Mouse (Mus musculus) spleen, postnatal 10 days (tissue): Measurements from ENCODE around the gene Ggta1.

Experiments
- DNase-seq, 2 experiments: peaks; one replicate each; pipeline ENCODE4 v3.0.0; 2021 to 2022; ENCODE audit warnings: low spot score in 2 of 2

Gene Ggta1

DNA sequence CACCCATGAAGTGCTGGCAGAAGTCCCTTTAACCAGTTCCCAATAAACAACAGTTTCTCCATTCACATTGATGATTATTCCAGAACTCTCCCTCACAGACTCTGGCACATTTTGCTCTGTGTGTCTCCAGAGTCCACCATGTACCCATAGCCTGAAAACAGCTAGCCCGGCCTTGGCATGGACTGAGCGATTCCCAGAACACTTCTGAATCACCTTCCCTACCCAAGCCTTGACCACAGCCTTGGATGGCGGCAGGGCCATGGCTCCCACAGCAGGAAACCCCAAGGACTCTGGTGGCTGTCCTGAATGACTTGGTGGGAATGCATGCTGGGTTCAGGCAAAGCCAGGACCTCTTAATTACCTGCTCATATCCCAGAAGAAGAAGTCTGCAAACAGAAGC lies 22.6 kb downstream of the Ggta1 start:
- DNase-seq = no peak

DNA sequence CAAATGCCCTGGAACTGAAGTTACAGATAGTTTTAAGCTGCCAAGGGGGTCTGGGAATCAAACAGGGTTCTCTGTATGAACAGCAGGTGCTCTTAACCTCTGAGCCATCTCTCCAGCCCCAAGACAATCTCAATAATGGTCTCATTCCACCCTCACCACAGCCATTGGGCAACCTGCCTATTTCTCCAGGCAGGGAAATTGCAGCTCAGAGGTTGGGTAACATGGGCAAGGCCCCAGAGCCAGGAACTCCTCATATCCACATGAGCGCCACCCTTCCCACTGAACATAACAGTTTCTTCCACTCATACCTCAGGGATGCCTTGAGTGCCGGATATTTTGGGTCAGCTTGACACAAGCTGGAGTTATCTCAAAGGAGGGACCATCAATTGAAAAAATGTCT lies 25.2 kb downstream of the Ggta1 start:
- DNase-seq = no peak

DNA sequence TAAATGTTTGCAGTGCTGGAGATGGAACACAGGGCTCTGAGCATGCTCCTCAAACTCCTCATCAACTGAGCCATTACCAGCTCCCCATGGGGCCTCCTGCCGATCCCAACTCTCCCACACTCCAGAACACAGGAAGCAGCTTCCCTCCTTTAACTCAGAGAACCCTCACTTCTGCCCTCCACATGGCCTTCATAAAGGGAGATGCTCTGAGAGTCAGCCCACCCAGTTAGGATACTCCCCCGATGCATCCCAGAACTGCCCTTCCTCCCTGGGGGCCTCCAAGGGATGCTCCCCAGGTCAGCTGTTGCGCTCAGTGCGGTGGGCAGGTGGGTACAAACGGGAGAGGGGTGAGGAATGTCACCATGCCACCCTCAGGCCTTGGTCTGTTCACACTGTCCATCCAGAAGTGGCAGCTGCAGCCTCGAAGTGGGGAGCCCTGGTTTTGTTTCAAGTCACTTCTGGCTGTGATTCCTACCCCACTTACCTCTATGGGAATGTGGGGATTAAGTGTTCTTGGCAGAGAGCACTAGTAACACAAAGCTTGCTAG lies 28.4 kb downstream of the Ggta1 start:
- DNase-seq = no peak

DNA sequence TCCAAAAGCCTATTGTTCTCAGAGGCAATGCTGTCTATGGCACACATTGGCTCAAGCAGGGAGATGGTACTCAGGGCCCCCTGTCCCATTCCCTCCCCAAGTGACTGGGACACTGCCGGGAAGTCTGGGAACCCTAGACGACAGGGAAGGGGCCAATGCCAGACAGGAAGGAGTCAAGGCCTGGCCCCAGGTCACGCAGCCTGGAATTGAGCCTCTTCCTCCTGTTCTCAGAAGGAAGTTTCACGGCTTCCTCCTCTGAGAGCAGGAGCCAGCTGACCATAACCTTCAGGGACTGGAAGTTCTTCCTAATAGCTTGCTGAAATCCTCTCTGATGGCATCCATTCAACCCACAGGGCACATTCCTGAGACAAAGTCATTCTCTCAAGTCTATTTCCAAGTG lies 29.6 kb downstream of the Ggta1 start:
- DNase-seq = no peak

DNA sequence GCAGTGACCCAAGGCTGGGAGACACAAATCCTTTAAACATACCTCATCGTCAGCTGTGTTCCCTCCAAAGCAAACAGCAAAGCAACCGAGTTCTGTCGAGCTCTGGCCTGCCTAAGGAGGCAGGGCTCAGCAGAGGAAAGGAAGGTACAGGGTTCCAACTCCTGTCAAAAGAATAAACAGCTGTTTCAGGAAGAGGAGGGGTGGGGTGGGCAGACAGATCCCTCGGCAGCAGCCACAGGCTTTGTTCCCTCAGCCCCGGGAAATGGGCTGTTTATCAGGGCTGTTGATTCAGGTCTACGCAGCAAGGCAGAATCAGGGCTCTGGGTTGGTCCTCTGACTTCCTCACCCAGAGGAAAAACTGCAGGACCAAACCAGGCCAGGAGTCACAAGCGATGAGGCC lies 30.6 kb downstream of the Ggta1 start:
- DNase-seq = no peak

DNA sequence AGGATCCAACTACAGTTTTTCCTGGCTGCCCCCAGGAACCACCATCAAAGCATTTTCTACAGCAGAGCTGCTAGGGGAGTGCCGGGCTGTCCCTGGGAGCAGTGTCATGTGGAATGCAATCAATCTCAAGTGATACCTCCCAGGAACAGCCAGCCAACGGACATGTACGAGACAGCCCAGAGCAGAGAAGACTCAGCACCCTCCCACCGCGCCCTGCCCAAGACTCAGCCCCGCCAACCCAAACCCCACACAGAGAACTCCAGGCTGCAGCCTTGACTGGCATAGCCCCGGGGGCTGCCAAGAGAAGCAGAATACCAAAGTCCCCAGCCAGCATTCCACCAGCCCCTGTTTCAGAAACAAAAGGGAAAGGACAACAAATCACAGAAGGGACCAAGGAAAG lies 31.0 kb downstream of the Ggta1 start:
- no peak for DNase-seq

DNA sequence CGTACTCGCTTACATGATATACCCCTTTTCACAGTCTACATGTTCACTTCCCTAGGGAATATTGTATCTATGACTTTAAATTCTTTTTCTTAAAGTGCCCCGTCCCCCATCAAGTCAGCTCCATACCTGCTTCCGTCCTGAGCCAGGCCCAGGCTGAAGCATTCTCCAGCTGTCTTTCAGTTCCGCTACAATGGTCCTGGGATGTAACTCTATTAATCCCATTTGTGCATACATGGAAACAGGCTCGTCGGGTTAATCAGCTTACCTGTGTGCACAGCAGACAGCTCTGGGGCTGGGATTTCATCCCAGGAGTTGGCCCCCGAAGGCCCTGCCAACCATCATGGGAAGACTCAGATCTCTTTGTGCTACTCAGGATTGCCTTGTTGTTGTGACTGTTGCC lies 32.2 kb downstream of the Ggta1 start:
- no peak for DNase-seq

DNA sequence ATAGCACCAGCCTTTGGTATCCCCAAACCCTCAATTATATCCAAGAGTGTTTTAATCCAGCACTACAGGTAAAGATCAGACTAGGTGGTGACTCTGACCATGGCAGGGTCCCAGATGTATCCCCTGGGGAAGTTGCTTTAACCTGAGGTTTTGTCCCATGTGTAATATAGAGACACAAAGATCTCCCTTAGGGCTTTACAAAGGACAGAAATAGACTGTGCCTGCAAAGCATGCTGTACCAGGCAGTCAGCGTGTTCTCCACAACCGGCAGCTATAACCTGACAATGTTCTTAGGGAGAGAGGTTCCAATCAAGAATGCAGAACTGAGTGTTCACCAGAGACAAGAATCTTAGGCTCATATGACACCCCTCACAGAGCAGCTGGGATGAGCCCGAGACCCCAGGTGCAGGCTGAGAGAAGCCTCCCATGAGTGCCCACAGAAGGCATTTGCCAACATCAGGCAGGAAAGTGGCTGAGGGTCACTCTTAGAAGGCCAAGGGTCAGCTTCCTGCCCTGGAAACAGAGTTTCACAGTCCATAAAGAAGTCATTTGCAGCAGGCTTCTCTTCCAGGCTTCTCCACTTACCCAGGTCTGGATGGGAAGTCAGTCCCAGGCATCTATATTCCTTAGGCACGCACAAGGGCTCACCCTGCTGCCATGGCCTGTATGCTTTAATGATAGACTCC lies 34.3 kb downstream of the Ggta1 start:
- DNase-seq = no peak

DNA sequence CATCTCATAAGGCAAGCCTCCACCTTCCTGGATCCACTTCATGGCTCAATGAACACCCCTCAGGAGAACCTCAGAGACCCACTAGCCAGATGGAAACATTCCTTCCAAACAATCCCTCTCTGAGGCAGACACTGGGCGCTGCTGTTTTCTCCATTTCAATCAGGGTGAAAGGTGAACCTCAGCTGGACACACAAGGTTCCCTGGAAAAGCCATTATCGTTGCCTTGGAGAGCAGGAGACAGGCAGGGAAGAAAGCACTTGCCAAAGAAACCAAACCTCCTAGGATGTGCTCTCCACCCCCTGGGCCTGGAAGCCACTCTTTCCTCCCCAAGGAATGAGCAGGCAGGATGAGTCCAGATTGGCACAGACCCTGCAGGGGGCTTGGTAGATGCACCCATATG lies 35.5 kb downstream of the Ggta1 start:
- DNase-seq = no peak

DNA sequence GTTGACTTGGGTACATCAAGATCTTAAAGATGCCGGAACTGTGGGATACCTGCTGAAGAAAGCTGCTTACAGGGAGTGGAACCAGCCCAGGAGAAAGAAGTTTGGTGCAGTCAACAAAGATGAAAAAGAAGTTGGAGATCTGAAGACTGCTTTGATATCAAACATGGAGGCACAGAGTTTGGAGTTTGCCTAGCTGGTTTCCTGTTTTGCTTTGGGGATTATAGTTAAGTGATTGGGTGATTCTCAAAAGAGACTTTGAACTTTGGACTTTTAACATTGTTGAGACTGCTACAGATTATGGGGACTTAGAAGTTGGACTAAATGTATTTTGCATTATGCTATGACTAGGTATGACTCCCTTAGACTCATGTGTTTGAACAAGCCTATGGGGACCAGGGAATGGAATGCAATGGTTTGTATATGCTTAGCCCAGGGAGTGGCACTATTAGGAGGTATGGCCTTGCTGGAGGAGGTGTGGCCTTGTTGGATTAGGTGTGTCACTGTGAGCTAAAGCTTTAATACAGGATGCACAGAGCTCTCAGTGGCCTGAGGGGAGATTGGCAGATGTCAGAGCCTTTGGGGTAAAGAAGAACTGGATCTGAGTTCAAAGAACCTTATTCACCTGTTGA lies 39.2 kb downstream of the Ggta1 start:
- DNase-seq = no peak

DNA sequence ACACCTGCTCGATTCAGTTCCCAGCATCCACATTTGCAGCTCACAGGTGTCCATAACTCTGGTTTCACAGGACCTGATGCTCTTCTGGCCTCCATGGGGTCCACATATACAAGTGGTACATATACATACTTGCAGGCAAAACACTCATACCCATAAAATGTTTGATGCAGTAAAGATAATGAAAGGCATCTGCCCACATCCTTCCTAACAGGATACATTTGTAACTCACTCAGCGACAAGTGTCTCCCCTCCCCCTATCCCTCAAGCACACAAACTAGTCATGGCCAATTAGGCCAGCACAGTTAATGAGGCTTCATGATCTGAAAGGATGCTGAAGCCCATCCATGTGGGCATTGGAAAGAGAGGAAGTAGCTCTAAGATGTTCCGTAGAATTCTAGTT lies 40.6 kb downstream of the Ggta1 start:
- no peak for DNase-seq

DNA sequence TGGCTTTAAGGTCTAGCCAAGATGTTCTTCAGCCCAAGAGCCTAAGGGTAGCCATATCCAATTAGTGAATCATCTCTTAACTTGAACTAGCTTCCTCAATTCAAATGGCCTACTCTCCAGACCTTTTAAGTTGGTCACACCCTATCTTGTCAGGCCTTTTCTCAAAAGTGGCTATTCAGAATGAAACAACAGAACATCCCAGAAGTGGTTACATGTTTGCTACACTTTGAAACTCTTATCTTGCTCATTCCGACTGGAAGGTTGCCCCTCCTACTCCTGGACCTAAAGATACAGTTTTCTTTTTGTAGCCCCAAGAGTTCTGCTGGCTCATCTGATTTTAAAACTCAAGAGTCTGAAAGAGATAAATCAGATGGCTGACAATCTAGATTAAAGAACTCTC lies 42.4 kb downstream of the Ggta1 start:
- no peak for DNase-seq

DNA sequence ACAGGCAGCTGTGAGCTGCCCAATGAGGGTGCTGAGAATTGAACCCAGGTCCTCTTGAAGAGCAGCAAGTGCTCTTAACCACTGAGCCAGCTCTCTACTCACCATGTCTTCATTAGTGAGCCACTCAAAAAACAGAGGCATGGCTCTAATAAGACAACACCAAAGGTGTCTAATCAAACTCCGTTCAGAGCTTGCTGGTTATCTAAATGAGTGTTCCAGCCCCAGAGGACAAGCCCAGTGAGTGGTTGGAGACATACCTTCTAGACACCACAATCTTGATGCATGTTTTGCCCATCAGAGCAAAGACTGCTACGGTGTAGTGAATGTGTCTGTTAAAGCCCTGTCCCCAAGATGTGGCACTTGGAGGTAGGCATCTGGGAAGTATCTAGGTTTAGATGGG lies 43.4 kb downstream of the Ggta1 start:
- no peak for DNase-seq

DNA sequence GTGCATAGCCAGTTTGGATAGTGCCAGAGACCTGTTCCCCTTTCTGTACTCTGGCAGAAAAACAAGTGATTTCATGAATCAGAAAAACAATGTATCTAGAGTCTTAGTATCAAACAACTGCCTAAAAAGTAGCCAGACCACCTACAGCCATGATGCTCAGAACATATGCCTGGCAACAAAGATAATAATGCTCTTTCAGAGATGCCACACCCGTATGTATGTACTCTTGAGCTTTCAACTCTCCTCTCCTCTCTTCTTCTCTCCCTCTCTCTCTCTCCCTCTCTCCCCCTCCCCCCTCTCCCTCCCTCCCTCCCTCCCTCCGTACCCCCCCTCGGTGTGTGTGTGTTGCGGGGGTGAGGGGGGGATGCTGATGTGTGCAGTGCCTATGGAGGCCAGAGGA lies 43.8 kb downstream of the Ggta1 start:
- no peak for DNase-seq

DNA sequence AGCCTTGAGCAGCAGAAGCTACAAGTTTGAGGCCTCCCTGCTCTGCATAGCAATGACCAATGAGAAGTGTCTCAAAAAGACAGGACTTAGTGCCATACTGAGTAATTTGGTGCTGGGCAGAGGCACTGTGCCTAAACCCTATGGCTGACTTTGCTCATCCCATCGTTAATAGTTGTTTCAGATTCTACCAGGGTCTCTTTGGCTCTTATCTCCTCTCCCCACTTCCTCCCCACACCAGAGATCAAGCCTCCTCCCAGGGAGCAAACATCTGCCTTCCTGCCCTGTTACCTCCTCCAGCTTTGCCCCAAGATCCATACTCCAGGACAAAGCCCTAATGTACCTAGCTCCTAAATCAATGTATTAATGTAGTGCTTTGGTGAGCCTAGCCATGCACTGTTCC lies 45.8 kb downstream of the Ggta1 start:
- DNase-seq = no peak

DNA sequence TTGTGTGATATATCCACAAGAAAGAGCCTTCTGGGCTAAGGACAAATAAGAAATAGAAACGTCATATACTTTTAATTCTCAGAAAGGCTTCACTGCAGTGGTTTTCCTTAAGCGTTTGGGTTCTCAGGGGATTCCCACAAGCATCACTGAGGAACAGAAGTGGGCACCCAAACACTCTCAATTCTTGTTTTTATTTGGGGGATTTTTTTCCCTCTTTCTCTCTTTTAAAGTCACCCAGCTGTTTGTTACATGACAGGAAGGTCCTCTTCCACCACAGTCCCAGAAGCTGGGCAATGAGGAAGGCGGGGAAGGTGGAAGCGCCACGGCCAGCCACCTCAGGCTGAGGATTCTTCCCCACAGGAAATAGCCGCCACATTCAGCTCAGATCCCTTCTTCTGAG lies 46.6 kb downstream of the Ggta1 start:
- no peak for DNase-seq

DNA sequence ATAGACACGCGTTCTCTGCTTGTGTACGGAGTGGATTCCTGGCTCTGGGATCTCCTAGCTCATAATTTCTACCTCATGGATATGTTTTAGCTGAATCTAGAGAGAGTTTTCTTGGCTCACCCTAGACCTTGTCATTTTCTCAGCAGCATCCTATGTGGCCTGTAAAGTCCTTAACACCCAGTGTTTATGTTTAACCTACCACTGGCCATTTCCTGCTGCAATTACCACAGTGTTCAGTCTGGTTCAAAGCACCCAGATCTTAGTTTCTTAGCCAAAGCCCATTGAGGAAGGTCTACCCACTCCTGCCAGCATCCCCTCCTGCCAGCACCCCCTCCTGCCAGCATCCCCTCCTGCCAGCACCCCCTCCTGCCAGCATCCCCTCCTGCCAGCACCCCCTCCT lies 50.2 kb downstream of the Ggta1 start:
- DNase-seq = no peak

DNA sequence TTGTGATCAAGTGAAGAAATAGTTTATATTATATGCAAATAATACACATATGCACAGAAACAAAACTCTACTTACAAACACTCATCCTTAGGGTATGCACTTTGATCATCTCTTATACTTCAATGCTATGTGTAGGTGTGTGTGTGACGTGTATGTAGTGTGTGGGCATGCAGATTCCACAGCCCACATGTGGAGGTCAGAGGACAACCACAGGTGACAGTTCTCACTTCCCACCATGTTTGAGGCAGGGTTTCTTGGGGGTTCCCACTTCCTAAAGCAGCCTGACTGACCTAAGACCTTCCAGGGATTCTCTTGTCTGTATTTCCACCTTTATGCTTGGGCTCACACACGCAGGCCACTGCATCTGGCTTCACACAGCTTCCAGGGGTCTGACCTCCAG lies 50.8 kb downstream of the Ggta1 start:
- no peak for DNase-seq

DNA sequence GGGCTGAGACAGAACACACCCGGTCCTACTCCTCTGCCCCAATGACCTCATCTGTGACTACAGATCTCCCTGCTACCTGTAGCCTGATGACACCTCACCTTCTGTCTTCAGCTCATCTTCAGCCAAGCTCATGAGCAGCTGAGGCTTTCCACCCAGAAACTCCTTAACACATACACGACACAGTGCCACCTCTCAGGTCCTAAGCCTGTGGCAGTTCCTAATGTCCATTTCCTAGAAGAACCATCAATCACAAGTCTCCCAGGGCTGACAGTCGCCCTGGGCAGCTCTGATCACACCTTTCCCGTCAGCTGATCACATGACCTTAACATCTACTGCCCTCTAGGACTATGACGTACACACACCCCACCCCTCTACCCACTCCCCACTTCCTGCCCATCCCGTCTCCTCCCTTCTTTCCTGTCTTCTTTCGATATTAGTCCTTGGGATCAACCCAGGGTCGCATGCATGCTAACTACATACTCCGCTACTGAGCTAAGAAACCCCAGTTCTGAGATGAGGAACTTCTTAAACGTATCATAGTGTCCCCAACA lies 51.3 kb downstream of the Ggta1 start:
- no peak for DNase-seq

DNA sequence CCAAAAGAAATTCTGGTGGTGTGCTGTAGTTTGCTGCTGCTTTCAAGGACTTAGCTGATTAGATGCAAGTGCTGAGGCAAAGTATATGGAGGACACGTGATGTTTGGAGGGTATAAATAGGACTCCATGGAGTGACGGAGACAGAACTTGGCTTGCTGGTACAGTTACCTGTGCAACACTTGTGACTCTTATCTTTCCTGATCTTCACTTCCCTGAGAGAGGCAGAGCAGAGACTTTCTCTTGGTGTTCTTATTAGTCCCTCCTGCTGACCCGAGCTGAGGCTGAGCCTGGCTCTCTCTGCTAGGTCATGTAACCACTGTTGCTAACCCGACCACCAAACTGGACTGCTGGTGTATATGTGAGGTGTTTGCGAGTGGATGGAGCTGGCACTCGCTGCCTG lies 53.6 kb downstream of the Ggta1 start:
- DNase-seq = no peak

DNA sequence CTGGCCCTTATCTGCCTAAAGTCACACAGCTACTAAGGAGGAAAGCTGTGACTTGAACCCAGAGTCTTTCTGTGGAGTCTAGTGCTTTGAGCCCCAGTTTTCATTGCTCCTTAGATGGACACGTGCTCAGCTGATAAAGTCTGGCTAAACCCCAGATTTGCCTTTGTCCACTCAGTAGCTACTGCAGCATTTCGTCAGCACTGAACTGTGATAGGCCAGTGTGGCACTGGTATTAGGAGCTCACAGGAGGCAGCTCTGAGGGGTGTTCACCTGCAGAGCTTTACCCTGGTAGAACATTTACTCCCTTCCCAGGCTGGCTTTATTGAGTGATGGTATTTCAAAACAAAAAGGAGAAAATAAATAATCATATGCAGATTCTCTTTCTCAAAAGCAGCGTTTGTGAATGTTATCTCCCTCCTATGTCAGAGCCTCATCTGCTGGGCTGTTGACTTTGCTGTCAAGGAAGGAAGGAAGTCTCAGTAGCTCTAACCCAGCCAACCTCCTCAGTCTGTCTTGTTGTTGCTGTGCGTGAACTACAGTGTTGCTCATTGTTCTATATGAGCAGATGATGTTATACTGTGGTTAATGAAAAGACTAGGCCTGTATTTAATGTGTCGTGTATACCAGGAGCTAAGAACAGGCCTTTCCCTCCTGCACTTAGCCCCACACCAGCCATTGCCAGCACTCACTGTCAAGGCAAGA lies 54.5 kb downstream of the Ggta1 start:
- no peak for DNase-seq

DNA sequence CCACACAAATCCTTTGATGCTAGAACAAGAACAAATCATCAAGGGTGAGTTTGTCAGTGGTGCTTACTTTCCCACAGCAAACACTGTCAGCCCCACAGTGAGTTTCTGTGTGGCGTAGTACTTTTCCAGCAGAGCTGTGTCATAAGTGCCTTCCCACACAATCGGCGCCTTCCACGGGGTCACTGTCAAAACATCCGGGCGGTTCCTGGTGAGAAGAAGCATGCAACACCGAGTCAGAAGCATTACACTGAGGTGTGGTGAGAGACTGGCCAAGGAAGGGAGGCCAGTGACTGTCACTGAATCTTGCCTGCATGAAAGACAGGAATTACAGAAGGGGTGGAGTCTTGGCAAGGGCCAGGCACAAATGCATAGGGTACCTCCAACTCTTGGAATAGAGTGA lies 55.2 kb downstream of the Ggta1 start:
- DNase-seq = no peak

DNA sequence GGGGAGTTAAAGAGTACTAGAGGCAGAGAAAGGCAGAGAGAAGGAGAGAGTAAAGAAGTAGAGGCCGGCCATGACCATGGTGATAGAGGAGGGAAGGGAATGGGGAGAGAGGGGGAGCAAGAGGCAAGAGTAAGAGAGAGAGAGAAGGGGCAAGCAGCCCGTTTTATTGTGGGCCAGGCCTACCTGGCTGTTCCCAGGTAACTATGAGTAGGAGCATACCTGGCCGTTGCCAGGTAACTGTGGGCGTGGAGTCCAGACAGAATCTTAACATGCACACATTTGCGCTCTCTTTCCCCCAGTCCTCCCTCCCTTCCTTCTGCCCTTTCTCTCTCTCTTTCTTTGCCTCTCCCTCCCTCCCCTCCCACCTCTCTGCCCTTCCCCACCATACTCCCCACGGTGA lies 55.8 kb downstream of the Ggta1 start:
- no peak for DNase-seq
